Mouse (Mus musculus): Measurements from ENCODE around the gene Shank2. TPM values are rescaled to one million over a fixed set of nuclear protein-coding genes. Genes with fewer than 3 reads are reported as not detected.

Shank2 gene
- polyA plus RNA-seq, 1 experiment from 2014 or later: 1.5 TPM

DNA sequence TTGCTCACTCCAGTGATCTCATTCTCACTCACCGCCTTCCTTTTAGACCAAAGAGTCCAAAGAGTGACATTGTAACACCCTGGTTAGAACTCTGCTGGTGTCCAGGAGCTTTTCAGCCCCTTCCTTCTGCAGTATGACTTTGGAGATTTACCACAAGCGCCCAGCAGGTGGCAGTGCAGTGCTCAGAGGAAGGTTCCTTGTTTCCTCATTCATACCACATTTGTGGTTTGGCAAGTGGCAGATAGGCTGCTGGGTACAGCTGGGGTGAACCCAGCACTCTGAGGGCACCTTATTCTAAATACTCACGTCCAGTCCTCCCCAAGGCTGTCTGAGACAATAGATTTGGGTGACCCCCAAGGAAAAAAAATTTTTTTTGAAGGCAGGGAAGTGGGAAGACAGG, 73.0 kb downstream of the Shank2 start:
- Histone ChIP-seq H3K27ac (no peak overlapping the region), H3K9me3 (no peaks in the 10 kb centered on the region), H3K4me1 (no peaks in the 10 kb centered on the region), H3K4me2 (no peak overlapping the region), H3K36me3 (no peaks in the 10 kb centered on the region), H3K4me3 (no peak overlapping the region), H3K27me3 (no peaks in the 10 kb centered on the region), H3K9ac (no peak overlapping the region)
- ATAC-seq (ENCODE audit: insufficient number of reproducible peaks, insufficient read depth, low FRiP score, low TSS enrichment, low read depth): no peak
- WGBS: 24% methylated on average over 3 of the region's 3 CpGs

DNA sequence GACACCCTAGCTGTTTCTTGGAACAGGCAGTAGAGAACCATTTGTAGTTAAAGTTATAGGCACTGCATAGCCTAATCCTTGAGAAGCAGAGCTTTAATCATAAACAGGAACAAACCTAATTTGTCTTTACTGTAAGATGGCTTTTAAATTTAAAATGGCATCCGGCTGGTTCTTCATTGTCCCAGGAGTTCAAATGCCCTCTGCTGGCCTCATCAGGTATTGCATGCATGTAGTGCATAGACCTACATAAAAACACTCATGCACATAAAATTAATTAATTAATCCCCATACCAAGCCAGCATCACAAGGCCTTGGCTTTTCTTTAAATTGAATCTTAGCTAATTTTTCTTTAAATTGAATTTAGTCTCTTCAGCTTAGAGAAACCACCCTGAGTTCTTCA, 76.9 kb downstream of the Shank2 start:
- WGBS: 62% methylated on average over 1 of the region's 1 CpGs
- H3K9me3 ChIP-seq: no peaks in the 10 kb centered on the region

DNA sequence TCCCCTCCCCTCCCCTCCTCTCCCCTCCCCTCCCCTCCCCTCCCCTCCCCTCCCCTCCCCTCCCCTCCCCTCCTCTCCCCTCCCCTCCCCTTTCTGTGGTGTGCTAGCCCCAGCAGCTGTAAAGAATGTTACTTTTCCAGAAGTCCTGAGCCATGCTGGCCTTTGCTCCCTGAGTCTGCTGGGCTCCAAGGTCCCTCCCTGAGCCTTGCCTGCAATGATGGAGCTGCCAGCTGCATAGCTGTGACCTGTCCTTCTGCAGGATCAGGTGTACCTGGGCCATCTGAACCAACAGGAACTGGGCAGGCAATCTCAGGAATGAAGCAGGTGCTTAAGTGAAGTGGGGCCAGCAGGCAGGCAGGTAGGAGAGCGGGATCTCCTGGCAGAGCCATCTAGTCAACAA, 78.1 kb downstream of the Shank2 start:
- H3K9ac ChIP-seq: no peak overlapping the region
- H3K4me3 ChIP-seq: no peak overlapping the region
- H3K4me1 ChIP-seq: no peaks in the 10 kb centered on the region
- H3K4me2 ChIP-seq: no peak overlapping the region
- H3K27me3 ChIP-seq: no peaks in the 10 kb centered on the region
- no peak overlapping the region for H3K27ac ChIP-seq
- ATAC-seq (ENCODE audit: insufficient number of reproducible peaks, insufficient read depth, low FRiP score, low TSS enrichment, low read depth): no peak
- WGBS: 88% methylated on average over 1 of the region's 1 CpGs
- H3K9me3 ChIP-seq: no peaks in the 10 kb centered on the region
- H3K36me3 ChIP-seq: no peaks in the 10 kb centered on the region

More for the DNA sequence above, 76.9 kb downstream of the Shank2 start:
- Histone ChIP-seq H3K4me1 (no peaks in the 10 kb centered on the region), H3K27me3 (no peaks in the 10 kb centered on the region), H3K36me3 (no peaks in the 10 kb centered on the region), H3K27ac (no peak overlapping the region), H3K9ac (no peak overlapping the region), H3K4me3 (no peak overlapping the region), H3K4me2 (no peak overlapping the region)
- no peak for ATAC-seq (ENCODE audit: insufficient number of reproducible peaks, insufficient read depth, low FRiP score, low TSS enrichment, low read depth)

DNA sequence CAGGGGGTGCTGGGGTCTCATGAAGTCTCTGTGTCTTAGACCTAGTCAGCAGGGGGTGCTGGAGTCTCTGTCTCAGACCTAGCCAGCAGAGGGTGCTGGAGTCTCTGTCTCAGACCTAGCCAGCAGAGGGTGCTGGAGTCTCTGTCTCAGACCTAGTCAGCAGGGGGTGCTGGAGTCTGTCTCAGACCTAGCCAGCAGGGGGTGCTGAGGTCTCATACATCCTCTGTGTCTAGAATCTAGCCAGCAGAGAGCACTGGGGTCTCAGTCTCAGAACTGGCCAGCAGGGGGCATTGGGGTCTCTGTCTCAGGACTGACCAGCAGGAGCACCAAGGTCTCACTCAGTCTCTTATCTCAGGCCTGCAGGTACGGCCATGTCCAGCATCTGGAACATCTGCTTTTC, 79.7 kb downstream of the Shank2 start:
- no peaks in the 10 kb centered on the region for H3K36me3 ChIP-seq
- H3K27me3 ChIP-seq: no peaks in the 10 kb centered on the region
- H3K4me1 ChIP-seq: no peaks in the 10 kb centered on the region
- H3K27ac ChIP-seq: no peak overlapping the region
- no peak overlapping the region for H3K4me2 ChIP-seq
- WGBS: 88% methylated on average over 1 of the region's 1 CpGs
- no peak overlapping the region for H3K9ac ChIP-seq
- H3K4me3 ChIP-seq: no peak overlapping the region
- no peak for ATAC-seq (ENCODE audit: insufficient number of reproducible peaks, insufficient read depth, low FRiP score, low TSS enrichment, low read depth)
- H3K9me3 ChIP-seq: no peaks in the 10 kb centered on the region

DNA sequence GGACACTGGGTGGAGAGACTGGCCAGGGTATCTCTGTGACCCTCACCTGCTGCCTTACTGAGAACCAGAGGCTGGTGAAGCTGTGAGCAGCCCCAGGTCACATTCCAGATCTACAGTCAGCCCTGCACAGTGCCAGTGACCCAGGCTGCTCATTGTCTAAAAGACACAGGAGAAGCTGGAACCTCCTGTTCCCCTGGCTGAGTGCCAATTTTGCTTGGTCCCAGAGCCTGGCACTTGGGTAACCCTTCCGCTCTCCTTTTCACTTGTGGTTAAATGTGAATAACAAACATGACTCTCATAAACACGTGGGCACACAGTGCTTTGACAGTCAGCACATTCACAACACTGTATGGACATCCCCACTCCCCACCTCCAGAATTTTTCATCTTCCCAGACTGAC, 80.2 kb downstream of the Shank2 start:
- 85% methylated on average over 2 of the region's 2 CpGs for WGBS
- H3K9me3 ChIP-seq: no peaks in the 10 kb centered on the region
- no peaks in the 10 kb centered on the region for H3K36me3 ChIP-seq
- no peak for ATAC-seq (ENCODE audit: insufficient number of reproducible peaks, insufficient read depth, low FRiP score, low TSS enrichment, low read depth)
- H3K4me3 ChIP-seq: no peak overlapping the region
- no peaks in the 10 kb centered on the region for H3K4me1 ChIP-seq
- no peak overlapping the region for H3K9ac ChIP-seq
- no peak overlapping the region for H3K4me2 ChIP-seq
- no peak overlapping the region for H3K27ac ChIP-seq
- no peaks in the 10 kb centered on the region for H3K27me3 ChIP-seq

DNA sequence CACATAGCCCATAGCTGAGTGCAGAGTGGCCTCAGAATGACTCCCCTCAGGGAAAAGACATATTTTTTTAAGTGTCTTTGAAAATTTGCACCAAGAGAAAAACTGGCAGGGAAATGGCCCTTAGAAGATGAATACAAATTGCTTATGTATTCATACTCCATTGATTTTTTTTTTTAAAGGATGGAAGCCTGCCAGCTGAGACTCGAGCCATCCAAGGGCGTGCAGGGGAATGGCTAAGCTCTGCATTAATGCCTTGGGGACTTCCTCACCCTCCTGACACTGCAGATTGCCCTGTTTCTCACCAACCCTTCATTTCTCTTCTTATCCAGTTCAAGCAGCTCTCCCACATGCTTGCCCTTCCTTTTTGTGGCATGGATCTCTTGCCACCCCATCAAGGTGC, 85.5 kb downstream of the Shank2 start:
- WGBS: 43% methylated on average over 2 of the region's 2 CpGs
- Histone ChIP-seq H3K4me3 (no peak overlapping the region), H3K27me3 (0 out of 2 replicates have a peak, but pooled peaks cover 5% of the 10 kb centered on the region), H3K4me1 (no peaks in the 10 kb centered on the region), H3K9me3 (no peaks in the 10 kb centered on the region), H3K9ac (no peak overlapping the region), H3K27ac (no peak overlapping the region), H3K36me3 (no peaks in the 10 kb centered on the region), H3K4me2 (no peak overlapping the region)
- ATAC-seq (ENCODE audit: insufficient number of reproducible peaks, insufficient read depth, low FRiP score, low TSS enrichment, low read depth): no peak

DNA sequence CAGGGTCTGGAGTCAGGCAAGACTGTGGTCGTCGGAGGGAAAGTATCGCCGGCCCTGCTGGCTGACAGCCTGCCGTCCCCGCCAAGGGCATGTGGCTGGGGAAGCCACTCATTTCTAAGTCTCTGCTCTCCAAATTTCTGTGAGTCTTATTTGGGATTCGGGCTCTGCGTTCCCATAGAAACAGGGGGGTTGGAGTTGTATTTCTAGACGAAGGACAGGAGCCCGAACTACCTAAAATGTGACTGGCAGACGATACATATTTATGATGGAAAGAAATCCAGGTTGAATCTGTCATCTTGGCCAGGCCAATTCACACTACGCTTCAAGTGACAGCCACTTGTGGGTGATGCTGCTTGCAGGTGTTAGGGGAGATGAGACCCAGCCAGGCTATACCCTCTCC, 92.4 kb downstream of the Shank2 start:
- no peak for ATAC-seq (ENCODE audit: insufficient number of reproducible peaks, insufficient read depth, low FRiP score, low TSS enrichment, low read depth)
- H3K4me3 ChIP-seq: no peak overlapping the region
- 85% methylated on average over 12 of the region's 12 CpGs for WGBS

DNA sequence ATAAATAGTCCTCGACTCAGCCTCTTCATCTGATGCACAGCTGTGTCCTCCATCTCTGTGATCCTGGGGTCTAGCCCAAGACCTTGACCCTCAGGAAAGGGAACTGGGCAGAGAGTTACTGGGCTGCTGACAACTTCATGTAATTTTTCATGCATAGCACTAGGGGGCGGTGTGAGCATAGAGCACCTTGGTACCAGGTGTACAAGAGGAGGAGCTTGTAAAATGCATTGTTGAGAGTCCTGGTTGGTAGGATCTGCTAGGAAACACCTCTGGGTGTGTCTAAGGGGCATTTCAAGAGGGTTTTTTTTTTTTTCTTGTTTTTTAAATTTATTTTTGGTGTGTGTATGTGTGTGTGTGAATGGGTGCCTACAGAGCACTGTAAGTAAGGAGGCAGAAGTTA, 95.6 kb downstream of the Shank2 start:
- Histone ChIP-seq H3K27ac (no peak overlapping the region), H3K4me1 (no peaks in the 10 kb centered on the region), H3K9me3 (no peaks in the 10 kb centered on the region), H3K27me3 (no peaks in the 10 kb centered on the region), H3K9ac (no peak overlapping the region), H3K4me2 (no peak overlapping the region), H3K36me3 (no peaks in the 10 kb centered on the region), H3K4me3 (no peak overlapping the region)
- no peak for ATAC-seq (ENCODE audit: insufficient number of reproducible peaks, insufficient read depth, low FRiP score, low TSS enrichment, low read depth)
- WGBS: 10% methylated on average over 2 of the region's 2 CpGs

More for the DNA sequence above, 92.4 kb downstream of the Shank2 start:
- no peaks in the 10 kb centered on the region for H3K4me1 ChIP-seq
- H3K9me3 ChIP-seq: no peaks in the 10 kb centered on the region
- no peak overlapping the region for H3K9ac ChIP-seq
- no peak overlapping the region for H3K4me2 ChIP-seq
- H3K27me3 ChIP-seq: 0 out of 2 replicates have a peak, but pooled peaks cover 4% of the 10 kb centered on the region
- no peaks in the 10 kb centered on the region for H3K36me3 ChIP-seq
- H3K27ac ChIP-seq: no peak overlapping the region

DNA sequence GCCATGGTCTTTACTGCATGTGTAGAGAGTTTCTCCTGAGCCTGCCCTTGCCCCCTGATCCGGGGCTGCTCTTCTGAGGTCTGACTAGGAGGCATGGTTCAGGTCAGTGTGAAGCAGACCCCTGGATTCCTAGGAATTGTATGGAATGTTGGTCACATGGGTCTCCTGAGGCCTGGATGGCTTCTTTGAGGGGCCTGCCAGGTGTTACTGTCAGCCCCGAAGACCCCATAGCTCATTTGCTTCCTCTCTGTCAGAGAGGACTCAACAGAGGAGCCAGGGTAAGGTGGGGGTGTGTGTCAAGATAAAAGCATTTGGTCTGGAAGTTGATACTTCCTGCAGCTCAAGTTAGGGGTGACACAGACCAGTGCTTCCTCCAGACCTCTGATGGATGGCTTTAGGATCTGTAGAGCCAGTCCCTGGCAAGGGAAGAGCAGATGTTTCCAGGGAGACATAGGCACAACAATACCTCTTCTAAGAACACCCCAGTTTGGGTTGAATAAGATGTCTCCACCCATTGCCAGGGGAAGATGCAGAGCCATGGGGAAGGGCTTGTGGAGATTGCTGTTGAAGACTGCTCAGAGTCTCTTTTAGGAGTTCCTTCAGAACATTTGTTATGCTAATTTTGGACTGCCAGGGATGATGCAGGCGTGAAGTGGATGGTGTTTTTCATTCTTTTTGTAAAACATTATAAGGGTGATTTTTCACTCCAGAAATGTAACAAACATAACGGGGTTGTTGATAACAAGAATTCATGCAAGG, 100.7 kb downstream of the Shank2 start:
- Histone ChIP-seq H3K9me3 (no peaks in the 10 kb centered on the region), H3K27ac (no peak overlapping the region), H3K4me1 (no peaks in the 10 kb centered on the region), H3K4me2 (no peak overlapping the region), H3K36me3 (no peaks in the 10 kb centered on the region), H3K4me3 (no peak overlapping the region), H3K9ac (no peak overlapping the region), H3K27me3 (no peaks in the 10 kb centered on the region)
- 66% methylated on average over 4 of the region's 4 CpGs for whole genome bisulfite sequencing
- no peak for ATAC-seq (ENCODE audit: insufficient number of reproducible peaks, insufficient read depth, low FRiP score, low TSS enrichment, low read depth)

DNA sequence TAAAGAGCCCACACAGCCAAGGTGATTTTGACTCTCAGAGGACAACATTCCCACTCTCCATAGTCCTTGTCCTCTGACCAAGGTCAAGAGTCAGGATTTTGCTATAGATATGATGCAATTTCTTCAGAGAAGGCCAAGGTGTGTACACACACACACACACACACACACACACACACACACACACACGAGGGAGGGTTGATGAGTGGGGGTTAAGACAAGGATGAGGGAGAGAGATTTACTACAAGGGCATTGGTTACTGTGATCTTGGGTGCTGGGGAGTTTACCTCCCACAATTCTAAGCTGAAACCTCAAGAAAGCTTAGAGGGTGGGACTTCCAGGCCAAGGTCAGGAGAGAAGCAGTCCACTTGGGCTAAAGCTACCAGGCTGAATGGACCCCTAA, 104.2 kb downstream of the Shank2 start:
- Histone ChIP-seq H3K9ac (no peak overlapping the region), H3K27ac (no peak overlapping the region), H3K4me1 (no peaks in the 10 kb centered on the region), H3K4me3 (no peak overlapping the region), H3K27me3 (no peaks in the 10 kb centered on the region), H3K9me3 (no peaks in the 10 kb centered on the region), H3K4me2 (no peak overlapping the region), H3K36me3 (no peaks in the 10 kb centered on the region)
- ATAC-seq (ENCODE audit: insufficient number of reproducible peaks, insufficient read depth, low FRiP score, low TSS enrichment, low read depth): no peak
- 63% methylated on average over 1 of the region's 1 CpGs for WGBS

DNA sequence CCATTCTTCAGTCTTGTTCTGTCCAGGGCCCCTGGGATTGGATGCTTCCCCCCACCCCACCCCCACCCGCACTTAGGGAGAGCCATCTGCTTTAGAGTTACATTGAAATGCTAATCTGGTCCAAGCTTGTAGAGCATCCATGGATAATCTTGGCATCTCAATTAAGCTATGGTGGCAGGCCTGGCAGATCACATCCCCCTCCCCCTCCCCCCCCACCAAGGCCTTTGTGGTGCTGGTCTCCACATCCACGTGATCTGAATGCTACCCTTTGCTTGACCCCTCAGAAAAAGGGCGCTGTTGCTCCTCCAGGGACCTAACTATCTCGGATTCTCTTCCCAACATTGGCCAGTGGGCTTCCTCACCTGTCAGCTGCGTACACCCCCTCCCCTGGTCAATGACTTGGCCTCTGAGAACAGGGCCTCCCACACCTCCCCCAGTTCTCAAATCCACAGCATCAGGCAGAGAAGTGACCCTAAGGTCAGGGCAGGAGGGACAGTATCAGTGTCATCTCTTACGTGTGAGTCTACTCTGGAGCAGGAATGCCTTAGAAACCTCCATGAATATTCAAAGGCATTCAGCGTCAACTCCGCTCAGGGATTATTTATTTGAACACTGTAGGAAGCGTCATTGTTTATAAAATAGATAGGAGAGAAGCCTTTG, 104.8 kb downstream of the Shank2 start:
- Histone ChIP-seq H3K9me3 (no peaks in the 10 kb centered on the region), H3K27ac (no peak overlapping the region), H3K4me2 (no peak overlapping the region), H3K9ac (no peak overlapping the region), H3K4me3 (no peak overlapping the region), H3K27me3 (no peaks in the 10 kb centered on the region), H3K4me1 (no peaks in the 10 kb centered on the region), H3K36me3 (no peaks in the 10 kb centered on the region)
- no peak for ATAC-seq (ENCODE audit: insufficient number of reproducible peaks, insufficient read depth, low FRiP score, low TSS enrichment, low read depth)
- WGBS: 42% methylated on average over 9 of the region's 9 CpGs

DNA sequence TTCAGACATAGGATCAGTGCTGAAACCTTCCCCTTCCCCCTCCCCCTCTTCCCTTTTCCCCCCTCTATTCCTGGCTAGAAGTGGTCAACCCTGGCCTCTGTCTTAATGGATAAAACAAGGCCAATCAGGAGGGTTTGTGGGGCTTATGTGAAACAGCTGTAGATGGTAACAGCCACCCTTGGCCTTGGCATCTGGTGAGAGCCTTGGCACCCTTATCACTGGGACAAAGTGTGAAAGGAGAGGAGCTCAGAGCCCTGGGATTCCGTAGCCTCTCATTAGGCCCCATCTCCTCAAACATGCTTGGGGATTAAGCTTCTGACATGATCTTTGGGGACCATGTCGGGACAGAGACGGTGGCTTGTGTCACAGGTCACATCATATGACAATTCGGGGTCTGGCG, 106.4 kb downstream of the Shank2 start:
- H3K36me3 ChIP-seq: no peaks in the 10 kb centered on the region
- H3K27ac ChIP-seq: no peak overlapping the region
- no peak overlapping the region for H3K4me2 ChIP-seq
- H3K27me3 ChIP-seq: no peaks in the 10 kb centered on the region
- no peak overlapping the region for H3K4me3 ChIP-seq
- 81% methylated on average over 5 of the region's 5 CpGs for WGBS
- no peaks in the 10 kb centered on the region for H3K9me3 ChIP-seq
- ATAC-seq (ENCODE audit: insufficient number of reproducible peaks, insufficient read depth, low FRiP score, low TSS enrichment, low read depth): no peak
- no peaks in the 10 kb centered on the region for H3K4me1 ChIP-seq
- H3K9ac ChIP-seq: no peak overlapping the region
